Mouse (Mus musculus): ENCODE data around the gene Stx1b.

- TF ChIP-seq CTCF (conservative IDR thresholded peaks at IDR 0.05; ENCODE audit: insufficient read depth, insufficient read length, low read depth, low read length) = no peak
- TF ChIP-seq POLR2A (IDR thresholded peaks at IDR 0.05; ENCODE audit: low read depth, low read length) = no peak
Measured at GRCm38 (mm10) chr7:127812292-127812691, 12.1 kb downstream of the Stx1b start.
